Mouse (Mus musculus) frontal cortex, adult (tissue): ENCODE results near the gene Abt1.
"Not testable (repeated sequence)": the region's sequence is repeated elsewhere in the genome, so short reads cannot be mapped to it uniquely, and the experiment has no call there.

Source experiments
- ATAC-seq: cut with Nextera tagmentation; 2 replicates; pipeline ENCODE4 v1.9.2; 2017; ENCODE audit warnings: mild to moderate bottlenecking, moderate library complexity, mixed read lengths; ENCODE audit not compliant: low TSS enrichment

The Abt1 gene

GRCm38 (mm10) chr13:23412630-23413521 is 10.8 kb downstream of the Abt1 start:
- ATAC-seq: peak; percentile 78

GRCm38 (mm10) chr13:23412211-23412629 is 11.4 kb downstream of the Abt1 start:
- ATAC-seq: peak; percentile 73

GRCm38 (mm10) chr13:23411311-23412210 is 12.1 kb downstream of the Abt1 start:
- ATAC-seq: peak; percentile 24

- ATAC-seq: no peak
These were observed 13.0 kb downstream of the Abt1 start for GRCm38 (mm10) chr13:23410632-23411031.

GRCm38 (mm10) chr13:23402626-23403025 is 21.0 kb downstream of the Abt1 start:
- no peak for ATAC-seq

GRCm38 (mm10) chr13:23401683-23402527 is 21.8 kb downstream of the Abt1 start:
- peak; percentile 64 for ATAC-seq

GRCm38 (mm10) chr13:23400771-23401682 is 22.6 kb downstream of the Abt1 start:
- ATAC-seq: no peak

- ATAC-seq: not testable (repeated sequence)
These were observed 26.8 kb downstream of the Abt1 start for GRCm38 (mm10) chr13:23396913-23397312.

- no peak for ATAC-seq
These were observed 27.4 kb downstream of the Abt1 start for GRCm38 (mm10) chr13:23396246-23396703.

GRCm38 (mm10) chr13:23395301-23396245 is 28.1 kb downstream of the Abt1 start:
- ATAC-seq: 0 out of 2 replicates have a peak, but pooled peaks have one; percentile 27

GRCm38 (mm10) chr13:23387548-23387947 is 36.1 kb downstream of the Abt1 start:
- no peak for ATAC-seq

GRCm38 (mm10) chr13:23383127-23383526 is 40.5 kb downstream of the Abt1 start:
- no peak for ATAC-seq

GRCm38 (mm10) chr13:23372433-23372832 is 51.2 kb downstream of the Abt1 start:
- no peak for ATAC-seq

- ATAC-seq: no peak
These were observed 53.6 kb downstream of the Abt1 start for GRCm38 (mm10) chr13:23370075-23370474.

GRCm38 (mm10) chr13:23369421-23369765 is 54.3 kb downstream of the Abt1 start:
- peak; percentile 63 for ATAC-seq

- peak; percentile 99 for ATAC-seq
These were observed 54.9 kb downstream of the Abt1 start, which contains the start of gene Zfp322a for GRCm38 (mm10) chr13:23368583-23369420. Zfp322a (minus strand) TSS chr13:23369208.
